In genomic region chr1:119889347-119889746, GRCm38 (mm10) we compare ENCODE assay signal across 1 mouse cellular context.
A peak's percentile ranks its signal among the peaks of the same experiment; 100 is the strongest.
TF ChIP-seq lines count a peak whose summit lies in the region.

No protein-coding gene starts in this region.

TF ChIP-seq in MEL, 35 proteins besides CTCF, POLR2A, EP300 and RAD21 (continued from another document):
- TF ChIP-seq ZNF384 (IDR thresholded peaks at IDR 0.05; ENCODE audit: low read depth, low read length) (peak; percentile 32; the same call in 1 of the 2 replicates), HCFC1 (IDR thresholded peaks at IDR 0.05; ENCODE audit: low read depth, low read length) (no peak), POLR2AphosphoS5 (IDR thresholded peaks at IDR 0.05; ENCODE audit: borderline replicate concordance, low read depth, low read length) (no peak), GATA1 (IDR thresholded peaks at IDR 0.05; ENCODE audit: low read depth, low read length) (0 out of 2 replicates have a peak, but pooled peaks have one; percentile 38), ZMIZ1 (IDR thresholded peaks at IDR 0.05; ENCODE audit: low read depth, low read length) (no peak), MXI1 (IDR thresholded peaks at IDR 0.05; ENCODE audit: low read depth, low read length) (no peak), JUND (IDR thresholded peaks at IDR 0.05; ENCODE audit: low read depth, low read length) (no peak)
